Mouse (Mus musculus): ENCODE data around the gene Mrpl44. TPM values are rescaled to one million over a fixed set of nuclear protein-coding genes. Genes with fewer than 3 reads are reported as not detected.

Mrpl44 gene
- 10 to 100 TPM; 48.8 to 50.2 TPM for total RNA-seq (2021)

GRCm38 (mm10) chr1:79775927-79776458 lies at the start of gene Mrpl44, which contains the start of gene Wdfy1:
Mrpl44 (plus strand) TSS chr1:79776018.
Wdfy1 (minus strand) TSS chr1:79776143.
- intact Hi-C loops (cut with DNase I), result no loop called here
- DNase-seq, result peak; percentile 99 to 100

GRCm38 (mm10) chr1:79734794-79735193 lies 41.0 kb upstream of the Mrpl44 start:
- intact Hi-C loops (cut with DNase I), result no loop called here

GRCm38 (mm10) chr1:79736408-79736807 lies 39.4 kb upstream of the Mrpl44 start:
- intact Hi-C loops (cut with DNase I), result no loop called here
- DNase-seq, result no peak

More at GRCm38 (mm10) chr1:79734794-79735193, 41.0 kb upstream of the Mrpl44 start:
- no peak for DNase-seq

GRCm38 (mm10) chr1:79739726-79740125 lies 36.1 kb upstream of the Mrpl44 start:
- intact Hi-C loops (cut with DNase I), result no loop called here

GRCm38 (mm10) chr1:79741002-79741401 lies 34.8 kb upstream of the Mrpl44 start:
- DNase-seq, result no peak
- intact Hi-C loops (cut with DNase I), result no loop called here

More at GRCm38 (mm10) chr1:79739726-79740125, 36.1 kb upstream of the Mrpl44 start:
- DNase-seq, result no peak

GRCm38 (mm10) chr1:79742949-79743348 lies 32.9 kb upstream of the Mrpl44 start:
- intact Hi-C loops (cut with DNase I), result loop anchor here (2.0 kb wide), 1 partner anchor 16 kb away; no protein-coding TSS in a partner anchor
- no peak for DNase-seq

GRCm38 (mm10) chr1:79743385-79743784 lies 32.4 kb upstream of the Mrpl44 start:
- intact Hi-C loops (cut with DNase I), result loop anchor here (2.0 kb wide), 1 partner anchor 15 kb away; no protein-coding TSS in a partner anchor
- no peak for DNase-seq

GRCm38 (mm10) chr1:79746056-79746455 lies 29.8 kb upstream of the Mrpl44 start:
- peak; percentile 82 to 87 for DNase-seq
- intact Hi-C loops (cut with DNase I), result no loop called here

- DNase-seq, result peak; percentile 38 to 45
- intact Hi-C loops (cut with DNase I), result no loop called here
Observed at GRCm38 (mm10) chr1:79751186-79751585, 24.6 kb upstream of the Mrpl44 start.

GRCm38 (mm10) chr1:79752015-79752695 lies 23.7 kb upstream of the Mrpl44 start:
- intact Hi-C loops (cut with DNase I), result no loop called here

GRCm38 (mm10) chr1:79752714-79753340 lies 23.0 kb upstream of the Mrpl44 start:
- DNase-seq, result no peak
- intact Hi-C loops (cut with DNase I), result no loop called here

More at GRCm38 (mm10) chr1:79752015-79752695, 23.7 kb upstream of the Mrpl44 start:
- no peak for DNase-seq

- intact Hi-C loops (cut with DNase I), result no loop called here
- DNase-seq, result no peak
Observed at GRCm38 (mm10) chr1:79753456-79753855, 22.4 kb upstream of the Mrpl44 start.

- intact Hi-C loops (cut with DNase I), result no loop called here
- DNase-seq, result no peak
Observed at GRCm38 (mm10) chr1:79754936-79755335, 20.9 kb upstream of the Mrpl44 start.

- intact Hi-C loops (cut with DNase I), result no loop called here
- no peak for DNase-seq
Observed at GRCm38 (mm10) chr1:79755376-79755775, 20.4 kb upstream of the Mrpl44 start.

- DNase-seq, result no peak
- intact Hi-C loops (cut with DNase I), result no loop called here
Observed at GRCm38 (mm10) chr1:79756417-79756816, 19.4 kb upstream of the Mrpl44 start.

- intact Hi-C loops (cut with DNase I), result no loop called here
- peak; percentile 45 to 54 for DNase-seq
Observed at GRCm38 (mm10) chr1:79757161-79757560, 18.7 kb upstream of the Mrpl44 start.

- intact Hi-C loops (cut with DNase I), result no loop called here
- no peak for DNase-seq
Observed at GRCm38 (mm10) chr1:79757597-79757996, 18.2 kb upstream of the Mrpl44 start.

GRCm38 (mm10) chr1:79759006-79759405 lies 16.8 kb upstream of the Mrpl44 start:
- DNase-seq, result no peak
- intact Hi-C loops (cut with DNase I), result loop anchor here (2.0 kb wide), 1 partner anchor 16 kb away; no protein-coding TSS in a partner anchor

GRCm38 (mm10) chr1:79759436-79759972 lies 16.3 kb upstream of the Mrpl44 start:
- no peak for DNase-seq
- intact Hi-C loops (cut with DNase I), result loop anchor here (2.0 kb wide), 1 partner anchor 17 kb away; no protein-coding TSS in a partner anchor

GRCm38 (mm10) chr1:79760656-79761055 lies 15.2 kb upstream of the Mrpl44 start:
- intact Hi-C loops (cut with DNase I), result loop anchor here (5.0 kb wide), 1 partner anchor 48 kb away; no protein-coding TSS in a partner anchor
- peak in 1 of 2 experiments; percentile 23 for DNase-seq
